Mouse (Mus musculus): ENCODE measurements at regions not wholly inside any gene's neighbourhood (a gene's known extent, or its start where the extent isn't known, plus 50 kb on each side); places are given as distances from the start of the nearest gene placed in this dataset.

- TF ChIP-seq CTCF (conservative IDR thresholded peaks at IDR 0.05; ENCODE audit: low read length) (no peak), POU5F1 (IDR thresholded peaks at IDR 0.05; ENCODE audit: borderline replicate concordance, low read length) (no peak)
Measured at GRCm38 (mm10) chr2:115082292-115082809, 427.6 kb upstream of the Dph6 start.
